Mouse (Mus musculus) yolk sac, embryonic 10.5 days (tissue): Measurements from ENCODE around the gene Arl14ep.
"Not testable (repeated sequence)": the region's sequence is repeated elsewhere in the genome, so short reads cannot be mapped to it uniquely, and the experiment has no call there.

Experiments
- DNase-seq: peaks from one replicate; pipeline ENCODE4 v3.0.0-alpha.2; 2017; ENCODE audit warnings: low spot score

Gene Arl14ep

GRCm38 (mm10) chr2:106973959-106974639 is at the start of gene Arl14ep:
Arl14ep (minus strand) TSS chr2:106974424.
- DNase-seq = peak; percentile 85

GRCm38 (mm10) chr2:107022713-107023112 is 48.5 kb upstream of the Arl14ep start:
- no peak for DNase-seq

GRCm38 (mm10) chr2:107019331-107019730 is 45.1 kb upstream of the Arl14ep start:
- no peak for DNase-seq

GRCm38 (mm10) chr2:107013161-107013560 is 38.9 kb upstream of the Arl14ep start:
- DNase-seq = no peak

- DNase-seq = no peak
Measured at GRCm38 (mm10) chr2:107012318-107012717, 38.1 kb upstream of the Arl14ep start.

GRCm38 (mm10) chr2:107010160-107010559 is 35.9 kb upstream of the Arl14ep start:
- no peak for DNase-seq

- no peak for DNase-seq
Measured at GRCm38 (mm10) chr2:107006378-107006777, 32.2 kb upstream of the Arl14ep start.

GRCm38 (mm10) chr2:107005876-107006275 is 31.7 kb upstream of the Arl14ep start:
- DNase-seq = not testable (repeated sequence)

GRCm38 (mm10) chr2:106991261-106991660 is 17.0 kb upstream of the Arl14ep start:
- no peak for DNase-seq

GRCm38 (mm10) chr2:106984945-106985344 is 10.7 kb upstream of the Arl14ep start:
- no peak for DNase-seq

- no peak for DNase-seq
Measured at GRCm38 (mm10) chr2:106982503-106982902, 8.3 kb upstream of the Arl14ep start.

- DNase-seq = no peak
Measured at GRCm38 (mm10) chr2:106976472-106976871, 2.2 kb upstream of the Arl14ep start.

- DNase-seq = no peak
Measured at GRCm38 (mm10) chr2:106973332-106973958, 779 bp downstream of the Arl14ep start.

GRCm38 (mm10) chr2:106972851-106973250 is 1.4 kb downstream of the Arl14ep start:
- DNase-seq = no peak

- DNase-seq = no peak
Measured at GRCm38 (mm10) chr2:106970971-106971370, 3.3 kb downstream of the Arl14ep start.

- DNase-seq = no peak
Measured at GRCm38 (mm10) chr2:106968320-106968719, 5.9 kb downstream of the Arl14ep start.

GRCm38 (mm10) chr2:106963560-106963959 is 10.7 kb downstream of the Arl14ep start:
- DNase-seq = no peak

- DNase-seq = no peak
Measured at GRCm38 (mm10) chr2:106961650-106962049, 12.6 kb downstream of the Arl14ep start.

- DNase-seq = no peak
Measured at GRCm38 (mm10) chr2:106961066-106961465, 13.2 kb downstream of the Arl14ep start.

GRCm38 (mm10) chr2:106960237-106960636 is 14.0 kb downstream of the Arl14ep start:
- no peak for DNase-seq

- no peak for DNase-seq
Measured at GRCm38 (mm10) chr2:106959380-106959779, 14.8 kb downstream of the Arl14ep start.

GRCm38 (mm10) chr2:106958916-106959315 is 15.3 kb downstream of the Arl14ep start:
- DNase-seq = no peak

- no peak for DNase-seq
Measured at GRCm38 (mm10) chr2:106956146-106956545, 18.1 kb downstream of the Arl14ep start.

- DNase-seq = peak; percentile 21
Measured at GRCm38 (mm10) chr2:106955621-106956020, 18.6 kb downstream of the Arl14ep start.
